26 mouse cellular contexts compared by ENCODE assay signal in genomic region chr5:145490300-145490699, GRCm38 (mm10). TPM values are rescaled to one million over a fixed set of nuclear protein-coding genes. Genes with fewer than 3 reads are reported as not detected.
"Had no signal": no experiment of that assay in that cellular context is flagged by ENCODE, and none has a peak within 500 bp of the region (broad histone marks: within the 10 kb centered on the region; RNA-seq: fewer than 3 reads in every experiment).

No protein-coding gene starts in this region.

- DNase-seq: heart, postnatal 10 days; heart, postnatal 14 days; heart, postnatal 36 days; heart, postnatal 4 days; kidney, adult 11 months; kidney, adult 18-20 months; kidney, adult 2 months; kidney, adult 8-10 months; kidney, adult 9 months; kidney, postnatal 10 days; kidney, postnatal 14 days; kidney, postnatal 36 days; kidney, postnatal 4 days; layer of hippocampus, adult 9-11 months; layer of hippocampus, postnatal 36 days had no signal

RNA-seq across cellular contexts. Expression of gene Cyp3a16, which starts 20.8 kb away (rescaled TPM):
- total RNA-seq: heart, postnatal 10 days; heart, postnatal 14 days; heart, postnatal 36 days; heart, postnatal 4 days; hematopoietic stem cell, adult 5-6 weeks; hindbrain, postnatal 0 days; layer of hippocampus, adult 18-20 months; layer of hippocampus, adult 2 months; layer of hippocampus, adult 8-10 months; layer of hippocampus, postnatal 10 days; layer of hippocampus, postnatal 14 days; layer of hippocampus, postnatal 25 days; layer of hippocampus, postnatal 36 days; left cerebral cortex, adult 18-20 months; left cerebral cortex, adult 2 months; left cerebral cortex, adult 8-10 months had no signal
